Mouse (Mus musculus): ENCODE data around the gene Stox1. TPM values are rescaled to one million over a fixed set of nuclear protein-coding genes. Genes with fewer than 3 reads are reported as not detected.

The Stox1 gene
- polyA plus RNA-seq, 1 experiment from 2014 or later: 2.7 TPM

- Histone ChIP-seq H3K4me1 (replicated peaks; ENCODE audit: control insufficient read depth, insufficient read depth, low read length) (no peaks in the 10 kb centered on the region; the same call in none of the 2 replicates), H3K27me3 (ENCODE audit: control insufficient read depth, insufficient read depth, low read length) (no peaks in the 10 kb centered on the region), H3K9me3 (ENCODE audit: control insufficient read depth, low read length) (no peaks in the 10 kb centered on the region), H3K36me3 (ENCODE audit: control insufficient read depth, insufficient read depth, low read length) (peaks cover 3% of the 10 kb centered on the region; the same call in 1 of the 2 replicates), H3K4me2 (replicated peaks; ENCODE audit: low read depth, low read length) (peak within 1 kb of the TSS; percentile 67), H3K4me3 (ENCODE audit: low read depth, low read length) (peak within 1 kb of the TSS; percentile 96), H3K27ac (ENCODE audit: low read depth, low read length) (peak within 1 kb of the TSS; percentile 90), H3K9ac (ENCODE audit: low read depth, low read length) (peak within 1 kb of the TSS; percentile 91)
- DNase-seq (ENCODE audit: low spot score): peak; percentile 99
- peak; percentile 100 for ATAC-seq (ENCODE audit: low FRiP score)
- WGBS: under 1% methylated on average over 83 of the region's 89 CpGs
Observed at GRCm38 (mm10) chr10:62650881-62651810, 74.8 kb downstream of the Stox1 start, which contains the start of gene Ddx50. Ddx50 (minus strand) TSS chr10:62651218.

GRCm38 (mm10) chr10:62650358-62650782 lies 75.6 kb downstream of the Stox1 start:
- 0% methylated on average over 17 of the region's 17 CpGs for WGBS
- Histone ChIP-seq H3K36me3 (ENCODE audit: control insufficient read depth, insufficient read depth, low read length) (peaks cover 3% of the 10 kb centered on the region; the same call in 1 of the 2 replicates), H3K27ac (ENCODE audit: low read depth, low read length) (peak overlapping the region; percentile 90), H3K27me3 (ENCODE audit: control insufficient read depth, insufficient read depth, low read length) (no peaks in the 10 kb centered on the region), H3K4me2 (replicated peaks; ENCODE audit: low read depth, low read length) (peak overlapping the region; percentile 67), H3K4me1 (replicated peaks; ENCODE audit: control insufficient read depth, insufficient read depth, low read length) (no peaks in the 10 kb centered on the region; the same call in none of the 2 replicates), H3K4me3 (ENCODE audit: low read depth, low read length) (peak overlapping the region; percentile 96), H3K9ac (ENCODE audit: low read depth, low read length) (peak overlapping the region; percentile 91), H3K9me3 (ENCODE audit: control insufficient read depth, low read length) (no peaks in the 10 kb centered on the region)
- no peak for DNase-seq (ENCODE audit: low spot score)
- ATAC-seq (ENCODE audit: low FRiP score): no peak

Other genes starting within 250 kb of the Stox1 start
- gene Vps26a, start 239.3 kb downstream of the Stox1 start, polyA plus RNA-seq (2014; fragmentation: Nextera tagmentation; extraction: Ambion mirVana): 91.4 and 109 TPM in 2 replicates
- 4.3 and 5.8 TPM in 2 replicates for gene Srgn, start 198.7 kb downstream of the Stox1 start, polyA plus RNA-seq (2014; fragmentation: Nextera tagmentation; extraction: Ambion mirVana)
- gene Kif1bp, start 147.7 kb downstream of the Stox1 start, polyA plus RNA-seq (2014; fragmentation: Nextera tagmentation; extraction: Ambion mirVana): 55.9 and 60.2 TPM in 2 replicates
- gene Ddx21, start 123.8 kb downstream of the Stox1 start, polyA plus RNA-seq (2014; fragmentation: Nextera tagmentation; extraction: Ambion mirVana): 33.7 and 37.1 TPM in 2 replicates
- gene Ddx50, start 74.9 kb downstream of the Stox1 start, polyA plus RNA-seq (2014; fragmentation: Nextera tagmentation; extraction: Ambion mirVana): 124 and 143 TPM in 2 replicates
- 155 and 176 TPM in 2 replicates for gene Ccar1, start 66.2 kb upstream of the Stox1 start, polyA plus RNA-seq (2014; fragmentation: Nextera tagmentation; extraction: Ambion mirVana)
- 32.9 and 41.5 TPM in 2 replicates for gene Tet1, start 182.9 kb upstream of the Stox1 start, polyA plus RNA-seq (2014; fragmentation: Nextera tagmentation; extraction: Ambion mirVana)
- gene Slc25a16, start 194.5 kb upstream of the Stox1 start, polyA plus RNA-seq (2014; fragmentation: Nextera tagmentation; extraction: Ambion mirVana): 11.6 and 12.9 TPM in 2 replicates
- gene Dna2, start 220.9 kb upstream of the Stox1 start, polyA plus RNA-seq (2014; fragmentation: Nextera tagmentation; extraction: Ambion mirVana): 18.7 and 18.9 TPM in 2 replicates